ENCODE assay signal across 26 mouse cellular contexts in genomic region chr3:133541000-133541399, GRCm38 (mm10). TPM values are rescaled to one million over a fixed set of nuclear protein-coding genes. Genes with fewer than 3 reads are reported as not detected.
DNase-seq lines count a peak whose midpoint lies in the region; ATAC-seq and TF ChIP-seq lines count a peak whose summit lies in the region.
"Had no signal": no experiment of that assay in that cellular context is flagged by ENCODE, and none has a peak within 500 bp of the region (broad histone marks: within the 10 kb centered on the region; RNA-seq: fewer than 3 reads in every experiment).

No protein-coding gene starts in this region.

- H3K36me3 ChIP-seq in hindbrain, embryonic 13.5 days: peaks cover 16% of the 10 kb centered on the region
- 0 out of 2 replicates have a peak, but pooled peaks cover 2% of the 10 kb centered on the region for H3K36me3 ChIP-seq in hindbrain, embryonic 16.5 days (ENCODE audit: control insufficient read depth, insufficient read depth, low read length)
- peaks cover 18% of the 10 kb centered on the region for H3K36me3 ChIP-seq in midbrain, embryonic 13.5 days
- peaks cover 3% of the 10 kb centered on the region for H3K36me3 ChIP-seq in midbrain, embryonic 16.5 days (ENCODE audit: control insufficient read depth, insufficient read depth, low read length)
- H3K36me3 ChIP-seq in CH12.LX (replicated peaks in 1 of 2; ENCODE audit: control insufficient read depth in 1 of 2, insufficient read depth in 1 of 2, low read length in 1 of 2) (peaks cover 19 to 37% of the 10 kb centered on the region in 2 experiments), ES-Bruce4 (ENCODE audit: control insufficient read depth, insufficient read depth, low read length, poor library complexity, severe bottlenecking) (no peaks in the 10 kb centered on the region)
- H3K36me3 ChIP-seq: hindbrain, embryonic 15.5 days had no signal

- peaks cover 26% of the 10 kb centered on the region for H3K4me1 ChIP-seq in hindbrain, embryonic 13.5 days (replicated peaks)
- H3K4me1 ChIP-seq in hindbrain, embryonic 16.5 days (ENCODE audit: control insufficient read depth, insufficient read depth, low read depth, low read length): peaks cover 7% of the 10 kb centered on the region
- peaks cover 24% of the 10 kb centered on the region for H3K4me1 ChIP-seq in midbrain, embryonic 13.5 days (replicated peaks)
- peaks cover 14% of the 10 kb centered on the region for H3K4me1 ChIP-seq in midbrain, embryonic 16.5 days (ENCODE audit: control insufficient read depth, insufficient read depth, low read length)
- H3K4me1 ChIP-seq in CH12.LX (ENCODE audit: control insufficient read depth in 1 of 2, insufficient read depth in 2 of 2) (peaks cover 11 to 45% of the 10 kb centered on the region in 2 experiments), ES-Bruce4 (ENCODE audit: control insufficient read depth, insufficient read depth, low read length) (peaks cover 2% of the 10 kb centered on the region)
- H3K4me1 ChIP-seq: heart, embryonic 10.5 days had no signal

- no peaks in the 10 kb centered on the region for H3K27me3 ChIP-seq in hindbrain, embryonic 13.5 days
- H3K27me3 ChIP-seq in hindbrain, embryonic 16.5 days (replicated peaks; ENCODE audit: control insufficient read depth, insufficient read depth, low read length): no peaks in the 10 kb centered on the region
- H3K27me3 ChIP-seq in midbrain, embryonic 13.5 days: no peaks in the 10 kb centered on the region
- no peaks in the 10 kb centered on the region for H3K27me3 ChIP-seq in midbrain, embryonic 16.5 days (ENCODE audit: control insufficient read depth, insufficient read depth, low read depth, low read length)
- no peaks in the 10 kb centered on the region for H3K27me3 ChIP-seq in CH12.LX (replicated peaks)
- no peaks in the 10 kb centered on the region for H3K27me3 ChIP-seq in ES-Bruce4 (ENCODE audit: control insufficient read depth, insufficient read depth, low read length, poor library complexity, severe bottlenecking)
- H3K27me3 ChIP-seq: embryonic facial prominence, embryonic 13.5 days; forebrain, embryonic 12.5 days; forebrain, embryonic 15.5 days; heart, embryonic 13.5 days; hindbrain, embryonic 15.5 days; Patski had no signal

- H3K4me3 ChIP-seq in hindbrain, embryonic 13.5 days: no peak overlapping the region
- H3K4me3 ChIP-seq in hindbrain, embryonic 16.5 days (ENCODE audit: low read length): no peak overlapping the region
- H3K4me3 ChIP-seq in midbrain, embryonic 13.5 days (replicated peaks): no peak overlapping the region
- no peak overlapping the region for H3K4me3 ChIP-seq in midbrain, embryonic 16.5 days (ENCODE audit: low read depth, low read length)
- H3K4me3 ChIP-seq in CH12.LX (replicated peaks in 1 of 3; ENCODE audit: low read depth in 2 of 3, low read length in 2 of 3, poor library complexity in 1 of 3) (peak overlapping the region in 2 of 3 experiments; percentile 8 to 89), ES-Bruce4 (ENCODE audit: low read depth, low read length) (no peak overlapping the region)
- H3K4me3 ChIP-seq: embryonic facial prominence, embryonic 13.5 days; erythroblast, embryonic 14.5 days; forebrain, embryonic 12.5 days; forebrain, embryonic 15.5 days; heart, adult 2 months; heart, embryonic 10.5 days; heart, embryonic 13.5 days; hindbrain, embryonic 15.5 days had no signal

- DNase-seq in CH12.LX (ENCODE audit: extremely low read depth): peak; percentile 44
- DNase-seq in retina, postnatal 1 day: no peak
- DNase-seq: adrenal gland, postnatal 10 days; adrenal gland, postnatal 36 days; B cell, adult 2 months; cerebellum, adult 18-20 months; cerebellum, adult 9-11 months; cerebellum, postnatal 25 days; gastrocnemius, postnatal 25 days; heart, adult 2 months had no signal

- peaks cover 76% of the 10 kb centered on the region for H3K79me2 ChIP-seq in CH12.LX (replicated peaks; ENCODE audit: control insufficient read depth, extremely low read depth, insufficient read depth, poor library complexity, severe bottlenecking)

- in situ Hi-C loops in CH12.LX (cut with MboI; ENCODE audit: low pct_ligation_motif_present, low pct_unique_long_range_greater_than_20kb, low sequenced_read_pairs): no loop called here

- TF ChIP-seq POLR2A in CH12.LX (IDR thresholded peaks at IDR 0.05; ENCODE audit: low read depth, low read length) (peak; percentile 43; the same call in 1 of the 2 replicates), ES-Bruce4 (IDR thresholded peaks at IDR 0.05; ENCODE audit: insufficient read depth, low read length) (no peak)

- dilution Hi-C loops in CH12.LX (cut with MboI; ENCODE audit: extremely low pct_ligation_motif_present, extremely low pct_unique_long_range_greater_than_20kb, low sequenced_read_pairs): no loop called here

- H3K27ac ChIP-seq in hindbrain, embryonic 13.5 days: no peak overlapping the region
- no peak overlapping the region for H3K27ac ChIP-seq in hindbrain, embryonic 16.5 days (ENCODE audit: low read depth, low read length)
- H3K27ac ChIP-seq in midbrain, embryonic 13.5 days: no peak overlapping the region
- H3K27ac ChIP-seq in midbrain, embryonic 16.5 days (ENCODE audit: low read length): no peak overlapping the region
- H3K27ac ChIP-seq in CH12.LX (ENCODE audit: insufficient read depth, low read depth) (no peak overlapping the region), ES-Bruce4 (ENCODE audit: insufficient read depth, low read length) (0 out of 2 replicates have a peak overlapping the region, but pooled peaks have one; percentile 31)
- H3K27ac ChIP-seq: embryonic facial prominence, embryonic 13.5 days; forebrain, embryonic 12.5 days; forebrain, embryonic 15.5 days; heart, adult 2 months; heart, embryonic 10.5 days; heart, embryonic 13.5 days; hindbrain, embryonic 15.5 days had no signal

- TF ChIP-seq EP300 in CH12.LX (IDR thresholded peaks at IDR 0.05; ENCODE audit: low read length): peak; percentile 42; the same call in 1 of the 2 replicates
- no peak for TF ChIP-seq EP300 in ES-Bruce4 (IDR thresholded peaks at IDR 0.05; ENCODE audit: insufficient read depth, low read depth, low read length)

- H3K9ac ChIP-seq in hindbrain, embryonic 13.5 days: no peak overlapping the region
- H3K9ac ChIP-seq in hindbrain, embryonic 16.5 days (ENCODE audit: low read depth, low read length): no peak overlapping the region
- no peak overlapping the region for H3K9ac ChIP-seq in midbrain, embryonic 13.5 days (replicated peaks)
- no peak overlapping the region for H3K9ac ChIP-seq in midbrain, embryonic 16.5 days (ENCODE audit: low read depth, low read length)
- H3K9ac ChIP-seq in CH12.LX (ENCODE audit: insufficient read depth, low read depth): peak overlapping the region; percentile 98
- H3K9ac ChIP-seq in ES-Bruce4 (ENCODE audit: low read depth, poor library complexity, severe bottlenecking): no peak overlapping the region
- H3K9ac ChIP-seq: embryonic facial prominence, embryonic 13.5 days; forebrain, embryonic 12.5 days; forebrain, embryonic 15.5 days; heart, embryonic 13.5 days; hindbrain, embryonic 15.5 days had no signal

- TF ChIP-seq RAD21 in CH12.LX (IDR thresholded peaks at IDR 0.05; ENCODE audit: low read depth, low read length): no peak

- TF ChIP-seq CTCF in CH12.LX (conservative IDR thresholded peaks at IDR 0.05 in 1 of 2, IDR thresholded peaks at IDR 0.05 in 1 of 2; ENCODE audit: low read depth in 2 of 2, low read length in 2 of 2): no peak
- no peak for TF ChIP-seq CTCF in ES-Bruce4 (IDR thresholded peaks at IDR 0.05; ENCODE audit: low read depth, low read length)

- H3K4me2 ChIP-seq in hindbrain, embryonic 13.5 days: peak overlapping the region; percentile 13; the same call in 1 of the 2 replicates
- no peak overlapping the region for H3K4me2 ChIP-seq in hindbrain, embryonic 16.5 days (ENCODE audit: low read length)
- 0 out of 2 replicates have a peak overlapping the region, but pooled peaks have one; percentile 22 for H3K4me2 ChIP-seq in midbrain, embryonic 13.5 days (replicated peaks)
- no peak overlapping the region for H3K4me2 ChIP-seq in midbrain, embryonic 16.5 days (ENCODE audit: low read length)
- peak overlapping the region; percentile 80 for H3K4me2 ChIP-seq in CH12.LX (ENCODE audit: insufficient read depth, low read depth, poor library complexity, severe bottlenecking)
- H3K4me2 ChIP-seq: forebrain, embryonic 15.5 days had no signal

- no peak for ATAC-seq in hindbrain, embryonic 13.5 days (ENCODE audit: low FRiP score)
- no peak for ATAC-seq in hindbrain, embryonic 16.5 days
- ATAC-seq in midbrain, embryonic 13.5 days: no peak
- ATAC-seq in midbrain, embryonic 16.5 days: no peak
- ATAC-seq: forebrain, embryonic 15.5 days; inflammation-experienced regulatory T-cells, adult 6 months; intestine, embryonic 16.5 days; Patski had no signal

- no peaks in the 10 kb centered on the region for H3K9me3 ChIP-seq in hindbrain, embryonic 13.5 days
- H3K9me3 ChIP-seq in hindbrain, embryonic 16.5 days (ENCODE audit: control insufficient read depth, low read length): no peaks in the 10 kb centered on the region; the same call in 1 of the 2 replicates
- peaks cover 2% of the 10 kb centered on the region; the same call in 1 of the 2 replicates for H3K9me3 ChIP-seq in midbrain, embryonic 13.5 days
- H3K9me3 ChIP-seq in midbrain, embryonic 16.5 days (replicated peaks; ENCODE audit: control insufficient read depth, low read length, poor library complexity, severe bottlenecking): no peaks in the 10 kb centered on the region
- peaks cover 9% of the 10 kb centered on the region for H3K9me3 ChIP-seq in CH12.LX (replicated peaks; ENCODE audit: low read length)
- no peaks in the 10 kb centered on the region for H3K9me3 ChIP-seq in ES-Bruce4 (replicated peaks; ENCODE audit: control insufficient read depth, insufficient read depth, low read length, poor library complexity, severe bottlenecking)
- H3K9me3 ChIP-seq: embryonic facial prominence, embryonic 13.5 days; forebrain, embryonic 12.5 days; forebrain, embryonic 15.5 days; G1E; heart, embryonic 10.5 days; heart, embryonic 13.5 days; hindbrain, embryonic 15.5 days had no signal

TF ChIP-seq in CH12.LX, 34 proteins besides CTCF, POLR2A, EP300 and RAD21 (continues in another document):
- TF ChIP-seq MAX (IDR thresholded peaks at IDR 0.05; ENCODE audit: low read length): peak; percentile 78
- peak; percentile 31; the same call in 1 of the 2 replicates for TF ChIP-seq NELFE (IDR thresholded peaks at IDR 0.05; ENCODE audit: low read depth, low read length)
- peak; percentile 74 for TF ChIP-seq MXI1 (IDR thresholded peaks at IDR 0.05; ENCODE audit: low read depth, low read length)
- no peak; the same call in 1 of the 2 replicates for TF ChIP-seq RCOR1 (conservative IDR thresholded peaks at IDR 0.05; ENCODE audit: low read depth, low read length)

RNA-seq across cellular contexts. Expression of gene Tet2, which starts 3.9 kb away (rescaled TPM):
- 21.7 and 24.6 TPM in 2 replicates for polyA plus RNA-seq in hindbrain, embryonic 13.5 days (2015; fragmentation: Nextera tagmentation; extraction: Ambion mirVana)
- polyA plus RNA-seq in hindbrain, embryonic 16.5 days (2015; fragmentation: Nextera tagmentation; extraction: Ambion mirVana): 12.7 and 13.7 TPM in 2 replicates
- 29.7 and 31.4 TPM in 2 replicates for polyA plus RNA-seq in midbrain, embryonic 13.5 days (2015; fragmentation: Nextera tagmentation; extraction: Ambion mirVana)
- polyA plus RNA-seq in midbrain, embryonic 16.5 days (2015; fragmentation: Nextera tagmentation; extraction: Ambion mirVana): 20.6 and 22.2 TPM in 2 replicates
- total RNA-seq in CH12.LX (2012; rRNA removed): 59.1 and 78.5 TPM in 2 replicates
- total RNA-seq in CH12.LX (2014; rRNA removed): 49.7 and 51.3 TPM in 2 replicates
- 38.5 and 39.6 TPM in 2 replicates for polyA plus RNA-seq in CH12.LX (2012; ENCODE audit: insufficient read length, low read depth)
- 59.1 and 62.6 TPM in 2 replicates for polyA plus RNA-seq in ES-Bruce4 (2011; ENCODE audit: insufficient read depth, insufficient read length, low read depth, missing spikeins)

Comparison
In these comparisons a context has a peak if more than half of its experiments do, and no peak if none do; other contexts are left out.
1. H3K4me2 ChIP-seq: peak in hindbrain, embryonic 13.5 days (single experiment), midbrain, embryonic 13.5 days (single experiment) and CH12.LX (single experiment); none in hindbrain, embryonic 16.5 days (single experiment) and midbrain, embryonic 16.5 days (single experiment).
2. H3K4me3 ChIP-seq: peak in CH12.LX (2 of 3); none in hindbrain, embryonic 13.5 days (single experiment), hindbrain, embryonic 16.5 days (single experiment), midbrain, embryonic 13.5 days (single experiment), midbrain, embryonic 16.5 days (single experiment) and ES-Bruce4 (single experiment).